Mouse (Mus musculus) retina, embryonic 14.5 days (tissue): ENCODE measurements around the gene Cacna2d3.
A peak's percentile ranks its signal among the peaks of the same experiment; 100 is the strongest.

Experiments used
- DNase-seq: peaks from one replicate; pipeline ENCODE4 v3.0.0-alpha.2; 2015; ENCODE audit warnings: low spot score

Cacna2d3 gene

GRCm38 (mm10) chr14:29157096-29157495 lies 564.6 kb downstream of the Cacna2d3 start:
- DNase-seq, result no peak

- DNase-seq, result no peak
Measured at GRCm38 (mm10) chr14:29144184-29144583, 577.5 kb downstream of the Cacna2d3 start.

- no peak for DNase-seq
Measured at GRCm38 (mm10) chr14:29137614-29138013, 584.0 kb downstream of the Cacna2d3 start.

GRCm38 (mm10) chr14:29137006-29137579 lies 584.6 kb downstream of the Cacna2d3 start:
- no peak for DNase-seq

- no peak for DNase-seq
Measured at GRCm38 (mm10) chr14:29134901-29135300, 586.8 kb downstream of the Cacna2d3 start.

DNA sequence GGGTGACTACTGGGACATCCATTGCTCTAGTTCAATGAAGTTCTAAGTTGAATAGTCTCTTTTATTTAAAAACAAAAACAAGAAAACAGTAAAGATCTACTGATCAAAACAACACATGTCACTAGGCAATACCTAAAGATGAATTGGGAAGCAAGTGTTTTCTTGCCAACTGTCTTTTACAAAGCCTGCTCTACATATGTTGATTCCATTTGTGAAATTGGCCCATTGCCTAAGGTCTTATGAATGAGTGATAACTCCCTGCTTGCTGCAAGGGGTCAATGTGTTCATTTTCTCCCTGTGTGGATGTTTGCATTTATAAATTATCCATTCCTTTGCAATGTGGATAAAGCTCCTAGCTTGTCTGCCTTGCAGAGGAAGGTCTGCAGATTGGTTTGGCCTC lies 591.2 kb downstream of the Cacna2d3 start:
- no peak for DNase-seq

- no peak for DNase-seq
Measured at GRCm38 (mm10) chr14:29123886-29124285, 597.8 kb downstream of the Cacna2d3 start.

DNA sequence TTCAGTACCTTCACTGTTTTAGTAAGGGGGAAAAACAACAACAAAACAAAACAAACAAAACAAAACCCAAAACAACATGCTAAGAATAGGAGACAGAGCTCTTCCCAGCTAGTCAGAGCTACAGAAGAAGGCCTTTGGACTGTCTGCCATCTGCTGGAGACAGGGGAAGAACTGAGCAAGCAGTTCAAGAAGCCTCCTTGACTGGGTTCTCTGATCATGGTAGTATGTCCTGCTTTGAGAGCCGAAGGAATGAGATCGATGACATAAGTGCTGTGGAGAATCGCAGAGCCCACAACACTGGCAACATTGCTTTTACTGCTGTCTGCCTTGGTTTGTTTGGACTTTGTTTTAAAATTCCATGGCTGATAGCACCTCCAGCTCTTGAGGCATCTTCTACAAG lies 598.9 kb downstream of the Cacna2d3 start:
- no peak for DNase-seq

DNA sequence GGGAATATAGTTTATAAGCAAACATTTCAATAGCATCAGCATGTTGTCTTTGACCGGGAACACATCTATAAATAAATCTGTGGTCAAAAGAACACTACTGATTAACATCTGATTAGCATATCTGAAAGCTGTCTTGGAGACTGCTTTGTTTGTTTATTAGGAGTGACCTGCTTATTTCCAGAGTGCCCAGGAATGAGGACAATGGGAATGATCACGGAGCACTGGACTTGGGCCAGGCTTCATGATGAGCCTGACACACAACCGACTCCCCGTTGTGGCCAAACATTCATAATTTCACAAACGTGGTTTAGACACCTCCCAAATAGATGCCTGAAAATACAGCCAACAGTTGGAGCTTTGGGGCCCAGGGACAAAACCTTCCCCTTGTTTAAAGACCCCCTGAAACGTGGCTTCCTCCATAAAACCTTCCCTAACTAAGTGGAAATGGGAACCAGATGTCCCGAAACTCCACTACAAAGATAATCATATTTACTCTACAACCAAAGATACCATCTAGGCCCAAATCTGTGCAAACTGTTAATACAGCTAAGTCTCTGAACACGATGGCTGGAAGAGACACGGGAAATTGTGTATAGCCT lies 607.7 kb downstream of the Cacna2d3 start:
- no peak for DNase-seq

DNA sequence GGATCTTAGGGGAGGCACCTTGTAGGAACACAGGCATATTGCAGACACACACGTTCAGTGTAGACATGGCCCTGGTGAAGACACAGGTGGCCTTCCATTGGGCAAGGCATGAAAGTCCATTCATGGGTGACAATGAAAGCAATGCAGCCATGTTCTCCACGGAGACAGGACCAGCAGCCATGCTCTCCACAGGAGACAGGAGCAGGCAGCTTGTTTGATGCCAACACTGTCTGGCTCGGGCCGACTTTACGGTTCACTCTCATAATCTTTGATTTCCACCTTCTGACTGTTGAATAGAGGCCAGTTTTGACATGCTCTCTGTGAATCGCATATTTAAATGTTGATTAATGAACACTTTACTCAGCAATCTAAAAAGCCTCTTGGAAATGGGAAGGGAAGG lies 610.0 kb downstream of the Cacna2d3 start:
- no peak for DNase-seq

DNA sequence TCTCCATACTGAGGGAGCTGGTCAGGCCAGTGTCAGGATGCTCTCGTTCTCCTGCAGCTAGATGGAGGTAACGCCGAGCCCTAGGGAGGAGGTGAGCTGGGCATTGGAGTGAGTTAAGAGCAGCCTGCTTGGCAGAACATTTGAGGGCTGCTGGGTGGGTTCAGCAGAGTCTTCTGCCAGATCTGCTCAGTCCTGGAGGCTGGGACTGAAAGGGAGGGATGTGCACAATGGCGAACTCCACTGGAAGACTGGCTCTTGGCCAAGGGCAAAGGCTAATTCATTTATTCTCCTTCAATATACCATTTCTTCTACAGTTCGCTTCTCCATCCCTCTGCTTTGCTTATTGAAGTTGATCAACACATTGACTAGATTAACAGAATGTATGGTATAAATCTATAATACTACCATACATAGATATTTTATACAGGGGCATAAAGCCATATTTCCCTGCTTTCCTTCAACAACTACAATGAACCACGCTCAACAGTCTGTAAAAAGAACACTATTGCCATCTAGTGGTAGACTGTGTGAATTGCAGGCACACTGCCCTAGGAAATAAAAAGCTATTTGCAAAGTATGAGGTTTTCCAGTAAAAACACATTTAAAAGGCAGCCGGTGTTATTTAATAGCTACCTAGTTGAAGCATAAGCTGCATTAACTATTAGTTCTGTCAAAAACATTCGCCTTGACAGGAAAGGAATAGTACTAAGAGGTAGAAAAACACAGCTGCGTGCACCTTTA lies 611.1 kb downstream of the Cacna2d3 start:
- peak; percentile 50 for DNase-seq

GRCm38 (mm10) chr14:29107464-29107863 lies 614.2 kb downstream of the Cacna2d3 start:
- DNase-seq, result no peak

DNA sequence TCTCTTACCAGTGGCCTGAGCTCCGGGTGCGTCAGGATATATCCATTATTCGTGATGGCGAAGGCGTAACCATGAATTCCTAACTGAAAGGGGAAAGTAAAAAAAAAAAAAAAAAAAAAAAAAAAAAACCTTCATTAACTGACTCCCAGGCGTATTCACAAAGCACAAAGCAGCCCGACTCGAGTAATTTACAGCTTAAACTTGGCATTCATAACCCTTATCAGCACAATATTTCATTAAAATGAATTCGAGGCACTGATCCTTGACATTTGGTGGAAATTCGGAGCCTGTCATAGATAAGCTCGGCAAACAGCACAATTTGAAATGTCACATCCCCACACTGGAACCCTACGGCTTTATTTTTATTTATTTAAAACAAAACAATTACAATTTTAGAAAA lies 623.9 kb downstream of the Cacna2d3 start:
- DNase-seq, result no peak

GRCm38 (mm10) chr14:29095431-29095830 lies 626.2 kb downstream of the Cacna2d3 start:
- DNase-seq, result no peak

GRCm38 (mm10) chr14:29090074-29090473 lies 631.6 kb downstream of the Cacna2d3 start:
- peak; percentile 91 for DNase-seq

DNA sequence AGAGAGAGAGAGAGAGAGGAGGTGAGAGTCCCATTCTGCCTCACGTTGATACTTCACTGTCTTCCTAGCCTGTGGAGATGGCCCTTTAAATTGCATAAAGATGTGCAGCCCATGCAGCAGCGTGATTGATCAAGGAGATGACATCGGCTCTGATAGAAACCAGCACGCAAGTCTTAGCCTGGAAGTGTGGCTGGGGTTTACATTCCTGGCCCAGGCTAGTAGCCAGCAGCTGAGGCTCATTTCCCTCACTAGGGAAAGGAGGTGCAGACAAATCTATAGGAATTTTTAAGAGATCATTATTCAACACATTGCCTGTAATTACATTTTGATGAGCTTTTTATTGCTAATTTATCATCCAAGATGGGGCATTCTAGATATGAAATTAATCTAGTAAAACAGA lies 635.1 kb downstream of the Cacna2d3 start:
- DNase-seq, result no peak

DNA sequence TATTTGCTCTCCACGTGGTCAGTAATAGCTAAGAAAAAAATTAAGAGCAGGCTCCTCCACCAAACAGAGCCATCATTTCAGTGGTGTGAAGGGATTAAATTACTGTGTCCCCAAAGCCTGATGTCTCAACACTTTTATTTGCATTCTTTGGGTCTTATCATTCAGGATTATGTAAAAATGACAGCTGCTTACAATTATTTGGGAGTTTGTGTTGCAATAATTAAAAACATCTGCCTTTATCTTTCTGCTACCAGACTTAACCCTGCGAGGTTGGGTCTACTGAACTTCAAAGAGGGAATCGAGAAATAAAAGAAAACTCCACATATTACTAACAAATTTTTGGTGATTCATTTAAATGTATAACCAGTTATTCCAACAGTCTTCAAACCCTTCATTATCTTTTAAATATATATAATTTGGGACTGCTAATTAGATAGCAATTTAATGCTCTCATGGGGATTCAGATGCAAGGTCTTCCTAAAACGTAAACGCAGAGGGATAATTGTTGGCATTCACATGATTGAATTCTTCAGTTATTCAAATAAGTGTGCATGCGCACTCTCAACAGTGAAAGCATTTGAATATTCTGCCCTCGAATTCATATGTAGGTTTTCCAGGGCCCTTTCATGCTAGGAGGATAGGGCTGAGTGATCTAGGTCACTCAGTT lies 636.0 kb downstream of the Cacna2d3 start:
- no peak for DNase-seq

DNA sequence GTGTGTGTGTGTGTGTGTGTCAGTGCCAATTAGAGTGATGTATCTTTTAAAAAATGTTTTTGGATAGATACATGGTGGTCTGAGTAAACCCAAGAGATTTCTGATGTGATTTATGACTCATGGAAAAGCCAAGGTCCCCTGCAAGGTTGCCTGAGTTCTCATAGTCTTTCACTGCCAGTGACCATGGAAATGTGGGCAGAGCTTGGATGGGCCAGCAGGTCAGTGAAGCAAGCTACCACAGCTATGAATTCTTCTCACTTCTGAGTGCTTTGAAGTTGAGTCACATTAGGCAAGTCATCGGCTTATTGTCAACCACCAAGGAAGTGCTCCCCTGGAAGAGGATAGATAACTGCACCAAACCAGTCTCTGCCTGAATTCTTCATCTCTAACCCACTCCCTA lies 639.5 kb downstream of the Cacna2d3 start:
- DNase-seq, result no peak

DNA sequence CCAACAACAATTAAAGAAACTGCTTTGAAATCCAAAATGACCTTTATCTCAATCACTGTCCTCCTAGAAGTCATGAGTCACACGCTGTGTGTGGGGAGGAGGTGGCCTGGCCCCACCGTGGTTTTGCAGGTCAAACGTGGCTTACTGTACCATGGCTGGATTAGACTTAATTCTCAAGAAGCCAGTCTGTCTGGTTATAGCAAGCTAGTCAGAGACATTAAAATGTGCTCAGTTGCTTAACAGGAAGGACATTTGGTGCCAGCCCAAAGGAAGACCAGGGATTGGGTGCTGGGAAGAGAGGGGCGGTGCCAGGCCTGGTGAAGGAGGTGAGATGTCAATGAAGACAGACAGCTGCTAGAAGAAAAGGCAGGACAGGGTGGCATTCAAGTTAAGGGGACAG lies 641.0 kb downstream of the Cacna2d3 start:
- DNase-seq, result no peak

DNA sequence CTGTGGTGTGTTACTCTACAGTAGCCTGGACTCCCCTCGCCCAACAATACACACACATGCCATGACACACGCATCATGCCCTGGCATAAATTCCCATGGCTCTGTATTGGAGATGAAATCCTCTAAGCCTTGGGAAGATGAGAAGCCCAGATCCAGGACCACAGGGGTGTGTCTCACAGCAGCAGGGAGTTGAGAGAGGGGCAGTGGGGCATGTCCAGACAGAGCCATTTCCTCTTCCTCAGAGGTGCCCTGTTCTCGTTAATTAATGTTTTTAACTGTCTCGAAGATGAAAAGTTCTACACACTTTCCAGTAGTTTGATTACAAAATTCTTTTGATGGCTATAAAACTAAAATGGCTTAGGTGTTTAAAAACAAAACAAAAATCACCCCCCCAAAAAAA lies 641.4 kb downstream of the Cacna2d3 start:
- DNase-seq, result no peak

DNA sequence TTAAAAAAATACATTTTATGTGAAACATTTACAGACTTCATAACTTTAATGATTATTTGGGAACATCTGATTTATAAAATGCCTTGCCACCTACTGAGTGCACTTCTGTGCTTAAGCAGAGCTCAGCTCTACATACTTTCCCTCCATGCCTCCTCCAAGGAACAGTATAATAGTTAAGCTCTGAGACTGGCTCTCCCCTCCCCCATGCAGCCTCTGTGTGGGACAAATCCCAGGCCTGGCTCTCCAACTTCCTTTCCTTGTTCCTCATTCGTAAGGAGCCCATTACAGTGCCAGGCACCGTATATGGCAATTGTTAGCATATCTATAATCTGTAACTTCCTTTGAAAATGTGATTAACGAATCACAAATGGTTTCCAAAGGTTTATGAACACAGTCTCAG lies 644.2 kb downstream of the Cacna2d3 start:
- no peak for DNase-seq

GRCm38 (mm10) chr14:29073747-29074146 lies 647.9 kb downstream of the Cacna2d3 start:
- peak; percentile 9 for DNase-seq

- DNase-seq, result no peak
Measured at GRCm38 (mm10) chr14:29062676-29063075, 659.0 kb downstream of the Cacna2d3 start.
